Mouse (Mus musculus) inflammation-experienced regulatory T-cells, adult 6 months (primary cell): ENCODE measurements around the gene P2rx7. TPM values are rescaled to one million over a fixed set of nuclear protein-coding genes. Genes with fewer than 3 reads are reported as not detected.

ENCODE experiments used
- ATAC-seq: one replicate; pipeline ENCODE4 v1.8.0; 2017
- polyA plus RNA-seq, 3 experiments: library from polyadenylated mRNA; unstranded; fragments of 100-300 nt; shearing (Covaris generic); gene quantifications; one replicate each; pipeline ENCODE4 v1.2.1; 2017

P2rx7 gene
- polyA plus RNA-seq, 3 experiments from 2014 or later, result 53.2 to 109 (median 90.0) TPM

DNA sequence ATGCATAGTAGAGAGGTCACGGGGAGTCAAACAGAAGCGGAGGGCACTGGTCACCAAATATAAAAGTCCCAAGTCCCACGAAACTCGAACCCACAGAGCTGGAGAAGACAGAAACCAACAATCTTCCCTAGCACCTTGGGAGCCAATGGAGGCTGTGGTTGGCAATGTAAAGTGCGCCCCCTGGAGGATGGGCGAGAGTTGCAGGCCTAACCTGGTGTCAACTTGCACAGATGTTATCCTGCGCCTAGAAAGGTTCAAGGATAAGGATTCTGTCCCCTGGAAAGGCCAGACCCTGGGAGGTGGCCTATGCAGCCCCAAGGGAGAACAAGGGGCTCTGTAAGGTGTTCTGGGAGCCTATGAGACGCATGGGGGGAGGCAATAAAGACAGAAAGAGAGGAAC, 87.6 kb downstream of the P2rx7 start:
- ATAC-seq, result peak; percentile 55

GRCm38 (mm10) chr5:122731991-122732673, 88.4 kb downstream of the P2rx7 start:
- ATAC-seq, result peak; percentile 75

- no peak for ATAC-seq
Observed at GRCm38 (mm10) chr5:122733881-122734280, 90.2 kb downstream of the P2rx7 start.

DNA sequence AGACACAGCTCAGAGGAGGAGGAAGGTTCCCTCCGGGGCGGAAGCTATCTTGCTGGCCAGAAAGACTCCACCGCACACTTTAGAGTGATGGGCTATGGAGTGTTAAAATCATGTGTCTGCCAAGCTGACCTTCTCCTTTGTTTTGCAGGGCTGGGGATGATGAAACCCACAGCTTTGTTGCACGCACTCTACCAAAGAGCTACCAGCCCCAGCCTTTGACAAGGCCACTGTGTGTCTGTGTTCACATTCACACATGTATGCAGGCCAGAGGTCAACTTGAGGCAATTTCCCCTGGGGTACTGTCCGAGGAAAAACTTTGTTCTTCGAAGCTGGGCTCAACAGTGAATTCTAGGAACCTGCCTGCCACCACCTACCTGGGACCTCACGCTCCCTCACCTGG, 92.1 kb downstream of the P2rx7 start:
- no peak for ATAC-seq

- no peak for ATAC-seq
Observed at GRCm38 (mm10) chr5:122736761-122737160, 93.0 kb downstream of the P2rx7 start.

Other genes with a start within 250 kb of the P2rx7 start
- gene Anapc7, start 222.2 kb upstream of the P2rx7 start, polyA plus RNA-seq, result 10 to 100 TPM; 12.5 to 18.2 (median 16.3) TPM
- 10 to 100 TPM; 12.5 to 16.2 (median 13.1) TPM for gene Atp2a2, start 141.7 kb upstream of the P2rx7 start, polyA plus RNA-seq
- gene Ift81, start 29.4 kb upstream of the P2rx7 start, polyA plus RNA-seq, result 1 to 10 TPM; 3.0 to 8.2 (median 6.3) TPM
- 10 to 100 TPM; 24.6 to 46.1 (median 34.3) TPM for gene P2rx4, start 63.6 kb downstream of the P2rx7 start, polyA plus RNA-seq
- 1 to 10 TPM; 2.9 to 4.3 (median 3.3) TPM for gene Camkk2, start 135.5 kb downstream of the P2rx7 start, polyA plus RNA-seq
- 100 to 1,000 TPM in 2 of 3 experiments, 10 to 100 TPM in 1; 87.6 to 106 (median 103) TPM for gene Anapc5, start 177.4 kb downstream of the P2rx7 start, polyA plus RNA-seq
- 10 to 100 TPM; 26.7 to 33.8 (median 27.6) TPM for gene Rnf34, start 206.1 kb downstream of the P2rx7 start, polyA plus RNA-seq